Mouse (Mus musculus) erythroblast, adult 5-6 weeks (primary cell): ENCODE measurements around the gene Elmsan1. TPM values are rescaled to one million over a fixed set of nuclear protein-coding genes. Genes with fewer than 3 reads are reported as not detected.
A peak's percentile ranks its signal among the peaks of the same experiment; 100 is the strongest.

ENCODE experiments used
- ATAC-seq: replicated peaks from 2 replicates; pipeline ENCODE4 v1.8.0; 2016; ENCODE audit warnings: moderate number of reproducible peaks, mild to moderate bottlenecking, moderate TSS enrichment, inconsistent platforms; ENCODE audit not compliant: poor library complexity, low FRiP score, severe bottlenecking
- total RNA-seq, 2 experiments: library from RNA; stranded (forward) in 1 of 2; stranded (reverse) in 1 of 2; fragments of 150-400 nt in 1 of 2; fragments of 200-764, 138-1000 nt in 1 of 2; gene quantifications; 2 replicates each; pipeline versions ENCODE4 v1.2.3 to v1.2.4; 2015 to 2017; ENCODE audit warnings: low replicate concordance in 2 of 2

Elmsan1 gene
- total RNA-seq, 2 experiments from 2014 or later = 5.4 to 8.0 TPM

GRCm38 (mm10) chr12:84178652-84179445 is 39.8 kb downstream of the Elmsan1 start:
- no peak for ATAC-seq

DNA sequence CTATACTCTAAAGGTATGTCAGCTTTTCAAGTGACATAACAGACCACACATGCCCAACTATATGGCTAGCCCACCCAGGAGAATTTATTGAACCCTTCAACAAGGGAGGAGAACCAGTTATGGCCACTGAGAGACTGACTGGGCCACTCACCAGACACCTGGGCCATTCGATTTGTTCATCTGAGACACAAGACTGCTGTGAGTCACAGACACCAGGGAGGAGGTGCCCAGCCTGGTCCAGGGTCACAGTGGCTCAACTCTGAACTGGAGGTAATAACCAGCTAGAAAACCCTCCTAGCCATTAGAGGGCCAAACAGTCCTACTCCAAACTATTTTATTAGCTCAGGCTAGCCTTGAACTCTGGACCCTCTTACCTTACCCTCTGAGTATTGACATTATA is 40.6 kb downstream of the Elmsan1 start:
- no peak for ATAC-seq

GRCm38 (mm10) chr12:84176886-84177765 is 41.6 kb downstream of the Elmsan1 start:
- no peak for ATAC-seq

GRCm38 (mm10) chr12:84176126-84176769 is 42.4 kb downstream of the Elmsan1 start:
- peak; percentile 16; the same call in 1 of the 2 replicates for ATAC-seq

- ATAC-seq = peak; percentile 87
Observed at GRCm38 (mm10) chr12:84175659-84176061, 43.0 kb downstream of the Elmsan1 start.

DNA sequence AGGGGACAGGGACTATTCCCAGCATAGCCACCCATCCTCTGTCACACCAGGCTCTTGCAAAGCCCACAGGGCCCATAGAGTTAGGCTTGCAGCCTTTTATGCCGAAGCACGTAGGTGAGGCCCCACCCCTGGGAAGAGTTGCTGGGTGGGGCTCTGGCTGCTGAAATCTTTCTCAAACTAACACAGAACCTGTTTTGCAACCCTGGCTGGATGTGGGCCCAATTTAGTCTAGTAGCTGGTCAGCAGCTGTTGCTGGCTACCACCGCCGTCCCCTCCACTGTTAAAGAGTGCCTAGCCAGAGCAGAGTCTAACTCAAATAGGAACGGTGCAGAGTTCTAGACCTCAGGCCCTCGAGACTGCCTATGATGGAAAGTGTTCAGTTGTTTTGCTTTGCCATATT is 43.8 kb downstream of the Elmsan1 start:
- ATAC-seq = peak; percentile 49

GRCm38 (mm10) chr12:84174190-84174811 is 44.4 kb downstream of the Elmsan1 start:
- no peak for ATAC-seq

GRCm38 (mm10) chr12:84173309-84173915 is 45.3 kb downstream of the Elmsan1 start:
- ATAC-seq = no peak

DNA sequence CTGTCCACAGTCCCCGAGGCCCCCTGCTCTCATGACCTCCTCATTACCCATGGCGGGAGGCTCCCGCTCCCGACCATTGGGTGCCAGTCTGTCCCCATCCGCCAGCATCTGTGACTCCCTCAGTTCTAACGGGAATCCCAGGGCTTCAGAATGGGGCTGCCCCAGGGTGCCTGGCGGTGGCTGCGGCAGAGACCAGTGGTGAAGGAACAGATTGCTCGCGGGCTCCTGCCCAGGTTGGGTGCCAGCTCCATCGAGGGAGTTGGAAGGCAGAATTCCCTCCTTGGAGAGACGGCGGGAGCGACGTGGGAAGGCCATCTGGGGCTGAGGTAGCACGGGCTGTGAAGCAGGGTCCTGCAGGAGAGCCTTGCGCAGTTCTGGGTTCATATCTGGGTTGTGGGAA is 45.8 kb downstream of the Elmsan1 start:
- no peak for ATAC-seq

DNA sequence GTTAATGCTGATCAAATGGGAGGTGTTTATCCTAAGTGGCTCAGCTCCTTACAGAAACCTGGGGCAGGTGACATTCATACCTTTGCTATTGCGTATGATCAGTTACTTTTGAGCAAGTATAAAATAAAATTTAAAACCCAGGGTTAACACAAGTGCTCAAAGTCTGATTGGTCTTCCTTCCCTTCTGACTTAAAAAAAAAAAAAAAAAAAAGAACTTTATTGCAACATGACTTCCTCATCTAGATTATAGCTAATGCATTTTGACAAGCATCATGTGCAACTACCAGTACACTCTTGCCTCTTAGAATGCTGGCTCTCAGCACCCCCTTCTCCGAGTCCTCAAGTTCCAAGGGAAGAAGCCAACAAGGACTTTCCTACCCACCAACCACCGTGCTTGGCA is 46.5 kb downstream of the Elmsan1 start:
- no peak for ATAC-seq

GRCm38 (mm10) chr12:84170610-84171009 is 48.1 kb downstream of the Elmsan1 start:
- ATAC-seq = no peak

DNA sequence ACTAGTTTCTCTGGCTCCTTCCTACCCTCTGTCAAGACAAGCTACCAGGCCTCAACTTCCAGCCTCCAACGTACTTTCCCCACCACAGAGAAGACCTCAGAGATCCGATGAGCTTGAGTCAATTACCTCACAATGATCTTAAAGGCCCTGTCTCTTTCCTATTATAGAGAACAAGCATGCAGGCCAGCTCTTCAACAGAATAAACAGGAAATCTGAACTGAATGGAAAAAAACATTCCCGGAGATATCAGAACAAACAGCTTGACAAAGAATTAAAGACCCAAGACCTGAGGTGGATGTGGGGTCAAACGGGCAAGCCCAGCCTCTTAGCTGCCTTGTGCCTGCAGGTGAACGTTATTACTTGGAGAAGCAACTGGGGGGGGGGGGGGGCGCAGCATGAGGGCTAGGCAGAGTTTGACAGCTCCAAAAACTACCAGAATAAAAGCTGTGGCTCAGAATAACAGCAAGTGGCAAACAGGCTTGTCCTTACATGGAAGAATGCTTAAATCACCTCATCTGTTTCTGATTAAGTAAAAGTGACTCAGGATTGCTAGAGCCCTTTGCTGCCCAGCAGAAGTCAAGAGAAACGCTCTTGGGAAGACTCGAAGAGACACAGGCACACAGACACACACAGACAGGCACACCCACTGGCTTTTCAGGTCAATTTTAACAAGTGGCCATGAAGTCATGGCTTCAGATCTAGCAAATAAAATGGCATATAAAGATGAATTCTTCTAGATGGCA is 52.9 kb downstream of the Elmsan1 start:
- ATAC-seq = no peak

GRCm38 (mm10) chr12:84163586-84164110 is 55.0 kb downstream of the Elmsan1 start:
- ATAC-seq = no peak

DNA sequence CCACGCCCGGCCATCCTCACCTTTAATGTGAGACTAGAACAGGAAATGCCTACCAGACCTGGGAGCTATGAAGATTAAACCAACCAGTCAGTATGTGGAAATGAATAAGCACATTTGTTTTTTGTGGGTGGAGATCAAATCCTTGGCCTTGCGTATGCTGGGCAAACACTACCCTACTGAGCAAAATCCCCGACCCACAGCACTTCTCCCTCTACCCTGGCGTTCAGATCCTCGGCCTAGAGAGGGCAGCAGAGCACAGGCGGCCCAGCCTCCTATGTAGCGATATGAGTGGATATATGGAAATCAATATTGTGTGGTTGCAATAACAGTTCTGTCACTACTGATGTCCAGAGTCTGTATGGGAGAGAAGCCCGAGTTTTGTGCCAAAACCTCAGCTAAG is 55.5 kb downstream of the Elmsan1 start:
- peak; percentile 68 for ATAC-seq

DNA sequence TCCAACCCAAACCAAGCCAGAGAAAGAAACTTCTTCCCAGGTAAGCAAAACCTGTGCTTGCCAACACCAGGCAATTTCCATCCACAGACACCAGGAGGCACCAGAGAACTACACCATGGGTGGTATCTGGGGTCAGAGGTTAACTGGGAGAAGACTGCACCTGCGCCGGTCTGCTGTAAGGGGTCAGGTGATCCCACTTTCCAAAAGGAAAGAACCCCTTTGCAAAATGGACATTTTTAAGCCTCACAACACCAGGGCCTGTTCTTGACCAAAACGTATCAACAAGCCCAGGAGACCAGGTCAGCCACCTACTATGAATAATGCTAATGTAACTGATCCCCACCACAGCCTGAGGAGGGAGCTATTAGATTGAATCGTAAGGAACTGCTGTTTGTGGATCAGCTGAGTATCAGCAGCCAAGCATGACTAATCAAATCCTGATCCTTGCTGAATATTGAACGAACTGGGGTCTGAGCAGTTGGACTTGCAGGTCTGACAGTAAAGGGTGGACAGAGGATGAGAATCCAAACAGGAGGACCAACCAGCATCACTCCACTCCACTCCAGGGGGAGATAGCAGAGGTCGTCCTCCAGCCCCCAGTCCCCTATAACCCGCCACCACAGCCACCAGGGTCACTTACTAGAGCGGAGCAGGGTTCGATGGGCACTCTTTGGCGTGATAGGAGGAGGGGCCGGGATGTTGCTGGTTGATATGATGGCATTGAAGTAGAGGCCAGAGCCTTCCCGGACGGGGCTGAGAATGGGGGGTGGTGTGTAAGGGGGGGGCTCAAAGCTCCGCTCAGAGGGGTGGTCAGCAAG is 56.9 kb downstream of the Elmsan1 start:
- peak; percentile 79 for ATAC-seq

- peak; percentile 68 for ATAC-seq
Observed at GRCm38 (mm10) chr12:84161116-84161515, 57.6 kb downstream of the Elmsan1 start.

- ATAC-seq = no peak
Observed at GRCm38 (mm10) chr12:84160491-84160890, 58.2 kb downstream of the Elmsan1 start.

DNA sequence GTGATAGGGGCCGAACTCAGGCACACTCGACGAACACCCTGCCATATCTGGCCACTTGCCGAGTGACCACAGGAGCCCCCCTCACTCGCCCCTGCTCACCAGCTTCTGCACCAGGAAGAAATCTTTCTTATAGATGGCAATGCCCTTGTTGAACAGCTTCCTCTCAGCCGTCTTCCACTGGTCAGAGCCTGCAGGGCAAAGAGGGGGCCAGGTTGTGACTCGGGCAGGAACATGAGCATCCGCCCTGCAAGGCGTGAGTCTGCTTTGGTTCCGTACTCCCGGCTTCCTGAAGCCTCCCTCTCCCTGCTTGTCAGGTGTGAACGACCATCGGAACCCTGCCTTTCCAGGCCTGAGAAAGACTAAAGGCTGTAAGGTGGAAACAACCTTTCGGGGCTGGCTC is 60.5 kb downstream of the Elmsan1 start:
- ATAC-seq = no peak
